Mouse (Mus musculus) CD4-positive, CD25-positive, alpha-beta regulatory T cell, adult 2 months (primary cell): ENCODE measurements around the gene Fam117a.
A peak's percentile ranks its signal among the peaks of the same experiment; 100 is the strongest.

Source experiments
- DNase-seq: peaks from one replicate; pipeline ENCODE4 v3.0.0-alpha.2; 2012; ENCODE audit warnings: low read depth, low spot score

The Fam117a gene

DNA sequence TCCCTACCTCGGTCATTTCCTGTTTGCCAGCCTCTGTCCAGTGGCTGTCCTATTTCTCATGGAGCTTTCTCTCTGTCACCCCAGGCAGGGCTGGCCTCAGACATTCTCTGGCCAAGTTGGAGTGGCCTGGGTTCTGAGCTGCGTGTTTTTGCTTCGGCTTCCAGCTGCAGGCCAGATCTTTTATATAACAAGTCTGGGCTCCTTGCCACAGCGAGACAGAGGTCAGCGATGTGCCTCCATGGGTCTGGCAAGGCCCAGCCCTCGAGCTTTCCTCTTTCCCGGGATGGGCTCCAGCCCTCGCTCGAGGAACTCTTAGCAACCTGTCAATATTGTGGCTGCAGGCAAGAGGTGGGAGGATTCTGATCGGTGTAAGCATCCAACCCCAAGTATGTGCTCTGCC, 28.8 kb downstream of the Fam117a start:
- no peak for DNase-seq

DNA sequence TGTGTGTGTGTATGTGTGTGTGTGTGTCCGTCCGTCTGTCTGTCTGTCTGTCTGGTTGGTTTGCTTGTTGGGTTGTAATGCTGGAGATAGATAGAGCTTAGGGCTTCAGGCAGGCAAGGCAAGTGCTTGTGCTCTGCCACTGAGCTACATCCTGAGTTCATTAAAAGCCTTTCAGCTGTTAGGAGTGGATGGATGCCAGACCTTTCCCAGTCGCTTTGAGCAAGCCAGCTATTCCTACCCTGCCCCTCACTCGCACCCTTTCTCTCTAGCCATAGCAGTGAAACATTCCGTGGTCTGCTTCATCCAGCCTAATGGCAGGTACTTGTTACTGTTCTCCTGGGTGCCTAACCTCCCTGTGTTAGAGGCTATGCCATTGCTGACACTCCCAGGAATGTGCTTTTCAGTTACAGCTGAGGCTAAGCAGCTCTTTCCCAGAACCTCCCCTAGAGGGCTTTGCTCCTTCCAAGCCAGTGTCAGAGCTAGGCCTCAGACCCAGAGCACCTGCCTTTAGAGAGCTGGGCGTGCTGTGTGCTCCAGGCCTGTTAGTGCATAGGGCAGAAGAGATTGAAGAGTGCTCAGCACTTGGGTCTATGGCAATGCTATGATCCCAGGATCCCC, 29.6 kb downstream of the Fam117a start:
- no peak for DNase-seq

DNA sequence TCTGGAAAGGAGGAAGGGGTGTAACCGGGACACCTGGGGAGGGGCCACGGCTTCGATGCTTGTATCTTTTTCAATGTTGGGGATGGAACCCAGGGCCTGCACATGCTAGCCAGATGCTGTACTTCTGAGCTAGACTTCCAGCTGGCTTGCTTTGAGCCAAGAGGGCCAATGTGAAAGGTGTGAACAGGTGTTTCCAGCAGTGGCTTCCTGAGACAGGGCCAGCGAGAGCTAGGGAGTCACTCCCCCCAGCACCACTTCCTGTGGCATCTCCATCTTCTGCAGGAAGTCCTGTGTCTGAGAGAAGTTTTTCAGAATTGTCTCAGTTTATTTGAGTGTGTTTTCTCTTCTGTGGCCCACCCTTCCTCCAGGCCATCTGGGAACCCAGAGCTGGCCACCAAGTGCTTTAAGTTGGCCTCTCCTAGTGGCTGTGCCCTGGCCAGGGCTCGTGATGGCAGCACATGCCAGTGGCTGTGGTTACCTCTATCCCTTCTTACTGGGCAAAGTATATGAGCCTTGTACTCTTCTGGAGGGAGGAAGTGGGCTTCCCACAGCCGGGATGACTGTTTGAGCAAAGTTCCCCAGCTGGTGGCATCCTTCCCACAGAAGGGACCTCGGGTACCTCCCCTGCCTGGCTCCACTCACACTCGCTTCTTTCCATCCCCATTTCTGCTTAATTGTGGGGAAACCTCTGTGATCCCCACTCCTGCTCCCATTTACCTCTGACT, 30.4 kb downstream of the Fam117a start:
- peak; percentile 74 for DNase-seq

DNA sequence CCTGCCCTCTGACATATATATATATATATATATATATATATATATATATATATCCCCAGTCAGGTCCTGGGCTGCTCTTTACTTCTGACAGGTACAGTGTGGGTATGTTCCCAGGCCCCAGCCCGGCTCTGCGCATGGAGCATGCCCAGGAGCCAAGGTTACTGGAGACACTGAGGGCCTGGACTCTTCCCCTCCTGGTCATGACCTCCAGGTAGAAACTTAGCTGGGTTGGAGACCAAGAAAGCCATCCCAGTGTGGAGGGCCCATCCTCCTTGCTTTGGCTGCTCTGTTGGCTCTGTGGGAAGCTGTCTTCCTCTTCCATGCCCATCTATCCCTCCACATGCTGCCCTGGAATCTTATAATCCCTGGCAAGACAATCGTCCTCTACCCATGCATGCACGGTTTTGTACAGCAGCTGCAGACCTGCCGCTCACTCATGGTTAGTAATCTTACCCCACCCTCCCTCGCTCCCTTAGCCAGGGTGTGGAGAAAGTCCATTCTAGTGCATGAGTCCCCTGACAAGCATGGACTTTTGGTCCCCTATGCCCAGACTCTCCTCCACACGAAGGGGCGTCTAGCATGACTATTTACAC, 31.5 kb downstream of the Fam117a start:
- no peak for DNase-seq

DNA sequence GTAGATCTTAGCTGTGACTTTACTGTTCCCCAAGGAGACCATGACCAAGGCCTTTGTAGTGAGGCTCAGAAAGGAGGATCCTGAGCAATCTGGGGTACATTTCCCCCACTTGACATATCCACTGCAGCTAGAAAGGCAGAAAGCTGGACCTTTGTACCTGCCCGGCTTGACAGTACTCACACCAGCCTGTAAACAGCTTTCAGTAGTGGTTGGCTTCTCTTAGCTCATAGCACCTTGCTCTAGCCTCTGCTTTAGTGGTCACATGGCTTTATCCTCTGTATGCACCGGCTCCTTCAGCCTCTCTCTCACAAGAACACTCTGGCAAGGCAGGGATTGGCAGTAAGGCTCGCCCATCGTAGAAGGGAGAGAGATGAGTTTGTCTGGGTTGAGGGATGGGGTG, 32.1 kb downstream of the Fam117a start:
- no peak for DNase-seq

DNA sequence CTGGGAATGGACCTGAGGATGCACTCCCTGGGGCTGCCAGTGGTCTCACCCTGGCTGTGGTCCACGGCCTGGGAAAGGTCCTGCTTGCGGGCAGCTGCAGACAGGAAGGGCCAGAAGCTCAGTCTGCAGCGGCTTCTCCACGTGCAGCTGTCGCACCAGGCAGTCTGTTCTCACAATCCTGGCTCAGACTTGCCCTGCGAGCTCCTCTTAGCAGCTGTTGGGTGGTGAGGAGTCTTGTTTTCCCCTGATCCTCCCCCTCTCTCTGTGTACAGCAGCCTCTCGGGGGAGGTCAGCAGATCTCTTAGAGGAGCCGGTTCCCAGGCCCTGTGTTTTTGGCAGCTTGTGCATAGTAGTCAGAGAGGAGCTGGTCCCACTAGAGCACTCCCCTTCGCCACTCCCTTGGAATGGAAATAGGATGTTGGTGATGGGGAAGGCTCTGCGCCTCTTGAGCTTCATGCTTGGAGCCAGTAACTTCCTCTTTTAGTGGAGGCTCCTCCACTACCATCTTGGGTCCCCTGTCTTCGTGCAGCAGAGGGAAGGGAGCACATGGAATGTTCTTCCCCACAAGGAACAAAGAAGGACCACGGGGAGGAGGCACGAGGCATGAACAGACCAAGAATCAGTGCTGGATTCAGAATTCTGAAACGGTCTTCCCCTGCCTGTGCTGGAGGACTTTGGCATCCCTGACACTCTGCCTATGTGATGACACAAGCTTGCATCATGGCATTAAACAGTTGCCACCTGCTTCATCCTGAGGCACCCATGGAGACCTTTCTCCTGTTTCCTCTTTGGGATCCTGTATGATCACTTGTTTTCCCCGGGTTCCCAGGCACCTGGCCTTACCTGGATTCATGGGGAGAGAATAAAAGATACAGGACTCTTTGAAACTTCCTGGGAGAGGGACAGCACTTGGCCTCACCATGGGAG, 33.4 kb downstream of the Fam117a start:
- DNase-seq = no peak

DNA sequence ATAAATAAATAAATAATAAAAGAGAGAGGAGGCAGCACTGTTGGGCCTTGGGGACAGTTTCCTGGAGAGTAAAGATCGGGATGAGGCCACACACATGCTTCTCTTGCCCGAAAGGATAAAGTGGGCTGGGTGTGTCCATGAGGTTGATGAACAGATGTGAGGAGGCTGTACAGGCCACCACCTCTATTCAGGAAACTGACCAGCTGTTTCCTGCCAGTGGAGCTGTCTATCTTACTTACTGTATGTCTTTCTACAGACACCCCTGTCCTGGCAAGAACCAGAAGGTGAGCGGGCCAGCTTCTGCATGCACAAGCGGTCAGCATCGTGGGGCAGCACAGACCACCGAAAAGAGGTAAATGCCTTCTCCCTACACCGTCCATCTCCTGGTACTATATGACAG, 34.4 kb downstream of the Fam117a start:
- no peak for DNase-seq

DNA sequence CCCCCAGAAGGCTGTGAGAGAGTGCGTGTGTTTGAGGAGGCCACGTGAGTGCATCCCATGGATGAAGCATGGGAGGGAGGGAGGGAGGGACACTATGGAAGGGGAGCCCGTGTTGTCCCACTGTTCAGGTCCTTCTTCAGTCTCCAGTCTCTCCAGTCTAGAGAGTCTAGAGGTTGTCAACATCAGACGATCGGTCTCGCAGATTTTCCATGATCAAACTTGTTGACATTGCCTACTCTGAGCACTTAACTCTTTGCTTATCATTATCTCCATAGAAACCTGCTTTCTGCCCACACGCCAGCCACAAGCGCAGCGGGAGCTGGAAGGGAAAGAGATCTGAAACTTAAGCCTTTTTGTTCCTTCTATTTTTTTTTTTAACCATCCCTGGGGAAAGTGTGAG, 42.1 kb downstream of the Fam117a start:
- peak; percentile 52 for DNase-seq

DNA sequence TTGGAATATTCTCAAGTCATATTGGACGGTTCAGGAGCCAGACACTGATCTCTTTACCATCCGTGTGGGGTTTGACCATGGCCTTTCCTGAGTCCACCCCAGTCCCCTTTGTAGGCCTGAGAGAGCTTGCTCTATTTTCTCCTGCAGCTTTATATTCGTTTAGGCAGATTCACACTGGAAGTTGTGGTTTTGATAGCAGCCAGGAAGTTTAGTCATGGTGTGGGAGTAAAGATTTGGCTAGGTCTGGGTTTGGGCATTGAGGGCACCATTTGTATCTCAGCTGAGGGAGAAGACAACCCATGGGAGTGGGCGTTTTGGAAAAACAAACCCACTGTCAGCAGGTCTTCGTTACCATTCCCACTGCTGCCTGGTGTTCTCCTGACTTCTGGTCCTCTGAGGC, 42.7 kb downstream of the Fam117a start:
- no peak for DNase-seq

DNA sequence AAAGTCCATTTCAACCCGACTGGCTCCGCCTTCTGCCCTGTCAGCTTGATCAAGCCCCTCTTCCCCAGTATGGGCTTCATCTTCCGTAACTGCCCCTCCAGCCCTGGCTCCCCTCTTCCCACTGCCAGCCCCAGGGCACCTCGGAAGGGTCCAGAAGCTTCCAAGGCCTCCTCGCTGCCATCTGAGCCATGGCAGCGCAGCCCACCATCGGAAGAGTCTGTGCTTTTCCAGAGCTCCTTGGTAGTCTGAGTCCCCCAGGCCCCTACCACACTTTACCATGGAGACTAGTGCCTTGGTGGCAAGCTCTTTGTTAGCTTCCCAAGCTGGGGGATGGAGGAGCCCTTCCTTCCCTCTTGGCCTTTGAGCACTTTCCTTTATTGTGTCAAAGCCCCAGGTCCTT, 43.9 kb downstream of the Fam117a start:
- DNase-seq = no peak

DNA sequence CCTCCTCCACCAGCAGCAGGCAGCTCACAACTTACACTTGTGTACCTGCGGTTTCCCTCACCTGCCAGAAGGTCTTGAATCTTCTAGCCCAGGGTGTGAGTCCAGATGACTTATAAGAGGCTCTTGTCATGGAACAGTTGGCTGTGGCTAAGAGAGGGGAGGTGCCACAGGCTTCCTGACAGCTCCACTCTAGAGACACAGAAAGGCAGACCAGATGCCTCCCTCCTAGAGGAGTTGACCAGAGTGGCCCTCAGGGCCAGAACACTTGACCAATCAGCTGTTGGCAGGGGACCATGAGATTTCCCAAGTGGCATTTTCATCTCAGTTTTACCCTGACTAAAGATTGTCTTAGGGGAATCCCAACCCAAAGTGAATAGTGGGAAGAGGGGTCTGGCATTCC, 44.3 kb downstream of the Fam117a start:
- no peak for DNase-seq

DNA sequence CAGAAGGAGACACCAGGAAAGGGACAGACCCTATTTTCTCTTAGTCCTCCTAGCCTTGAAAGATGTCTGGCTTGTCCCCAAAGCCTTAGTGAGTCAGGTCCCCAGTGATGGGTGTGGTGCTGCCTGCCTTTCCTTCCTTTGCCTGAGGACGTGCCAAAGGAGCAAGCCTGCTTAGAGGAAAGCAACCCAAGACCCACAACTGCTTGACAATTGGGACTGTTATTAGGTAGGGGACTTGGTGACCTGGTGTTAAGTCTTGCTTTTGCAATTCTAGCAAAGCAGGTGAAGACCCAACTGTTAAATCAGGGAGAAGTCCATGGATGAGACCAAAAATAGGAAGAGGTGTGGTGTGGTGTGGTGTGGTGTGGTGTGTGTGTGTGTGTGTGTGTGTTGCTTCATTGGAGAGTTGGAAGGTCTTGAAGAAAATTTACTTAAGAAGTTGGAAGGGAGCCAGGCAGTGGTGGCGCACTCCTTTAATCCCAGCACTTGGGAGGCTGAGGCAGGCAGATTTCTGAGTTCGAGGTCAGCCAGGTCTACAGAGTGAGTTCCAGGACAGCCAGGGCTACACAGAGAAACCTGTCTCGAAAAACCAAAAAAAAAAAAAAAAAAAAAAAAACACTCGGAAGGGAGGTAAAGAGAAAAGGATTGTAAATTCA, 46.6 kb downstream of the Fam117a start:
- DNase-seq = no peak

DNA sequence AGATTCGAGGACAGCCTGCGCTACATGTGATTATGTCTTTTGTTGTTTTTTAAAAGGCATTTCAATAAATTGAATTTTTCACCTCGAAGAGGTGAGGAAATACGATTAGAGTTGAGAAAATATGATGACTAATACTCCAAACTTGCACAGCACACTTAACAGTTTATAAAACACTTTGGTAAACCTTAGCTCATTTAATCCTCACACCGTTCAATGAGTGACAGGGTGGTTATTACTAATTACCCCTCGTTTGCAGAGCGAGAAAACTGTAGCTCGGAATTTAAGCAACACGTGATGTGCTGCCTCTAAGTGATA, 47.1 kb downstream of the Fam117a start:
- DNase-seq = no peak

DNA sequence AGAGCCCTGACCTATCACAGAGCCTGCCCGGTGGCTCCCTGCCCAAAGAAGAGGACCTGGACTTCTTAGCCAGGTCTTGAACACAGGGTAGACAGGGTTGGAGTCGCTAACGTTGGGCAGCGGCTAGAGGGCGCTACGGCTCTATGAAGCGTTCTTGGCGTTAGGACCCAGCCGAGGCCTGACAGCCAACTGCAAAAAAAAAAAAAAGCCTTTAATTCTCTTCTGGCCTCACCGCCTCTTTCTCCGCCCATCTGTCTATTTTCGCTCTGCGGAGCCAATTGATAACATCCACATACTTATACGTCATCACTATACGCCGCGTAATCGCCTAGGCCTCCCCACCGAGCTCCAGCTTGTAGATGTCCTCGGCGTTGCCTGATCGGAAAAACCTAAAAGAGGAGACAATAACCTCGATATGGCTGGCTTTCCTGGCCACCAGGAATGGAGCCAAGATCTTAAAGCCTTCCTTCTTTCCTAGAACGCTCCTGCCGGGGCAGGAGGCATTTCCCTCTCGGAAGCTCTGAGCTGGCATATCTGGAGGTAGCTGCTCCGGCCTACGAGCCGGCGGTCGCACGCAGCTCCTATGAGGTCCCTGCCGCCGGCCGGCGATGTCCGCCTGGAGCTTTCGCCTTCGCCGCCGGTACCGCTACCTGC, 47.6 kb downstream of the Fam117a start, which contains the start of gene Slc35b1:
TSS of gene Slc35b1 (plus strand) at position 374 of the 654 bp plus-strand sequence.
- peak; percentile 98 for DNase-seq

DNA sequence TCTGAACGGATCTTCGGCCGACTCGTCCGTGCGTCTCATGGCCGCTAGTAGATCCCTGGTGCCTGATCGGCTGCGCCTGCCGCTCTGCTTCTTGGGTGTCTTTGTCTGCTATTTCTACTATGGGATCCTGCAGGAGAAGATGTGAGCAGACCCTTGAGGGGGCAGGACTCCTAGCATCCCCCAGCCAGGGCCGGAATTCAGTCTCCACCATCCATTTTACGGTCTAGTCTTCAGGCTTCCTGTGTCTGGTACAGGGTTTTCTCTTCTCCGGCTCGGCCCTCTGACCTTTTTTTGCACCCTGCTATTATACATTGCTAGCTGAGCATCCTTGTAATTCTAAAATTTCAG, 48.1 kb downstream of the Fam117a start:
- no peak for DNase-seq

DNA sequence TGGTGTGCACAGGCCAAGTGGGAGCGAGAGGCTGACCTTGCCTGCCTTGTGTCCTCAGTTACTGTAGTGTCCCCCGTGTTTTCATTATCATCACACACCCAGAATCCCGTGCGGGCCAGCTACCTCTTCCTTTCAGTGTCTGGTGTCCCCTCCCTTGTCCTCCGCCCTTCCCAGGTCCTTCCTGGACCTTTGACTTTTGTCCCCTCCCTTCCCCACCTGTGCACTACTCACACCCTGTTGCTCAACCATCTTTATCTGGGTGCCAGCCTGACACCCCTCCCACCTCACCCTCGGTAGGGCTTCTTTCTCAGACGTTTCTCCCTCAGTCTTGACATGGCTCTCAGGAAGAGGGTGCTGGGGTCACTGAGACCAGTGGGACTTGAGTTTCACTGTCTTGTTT, 50.5 kb downstream of the Fam117a start:
- DNase-seq = no peak

DNA sequence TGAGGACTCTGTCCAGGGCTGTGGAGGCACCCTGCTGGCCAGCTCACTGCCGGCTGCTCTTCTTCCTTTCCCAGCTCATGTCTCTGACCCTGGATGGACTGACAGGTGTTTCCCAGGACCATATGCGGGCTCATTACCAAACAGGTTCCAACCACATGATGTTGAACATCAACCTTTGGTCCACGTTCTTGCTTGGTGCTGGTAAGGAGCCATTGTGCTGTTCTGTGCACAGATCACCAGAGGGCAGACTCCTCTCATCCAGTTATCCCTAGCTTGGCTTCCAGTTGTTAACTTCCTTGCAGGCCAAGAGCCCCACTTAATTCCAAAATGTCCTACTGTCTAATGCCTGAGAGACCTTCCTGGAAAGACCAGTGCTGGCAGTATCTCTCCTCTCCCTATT, 52.2 kb downstream of the Fam117a start:
- DNase-seq = no peak

DNA sequence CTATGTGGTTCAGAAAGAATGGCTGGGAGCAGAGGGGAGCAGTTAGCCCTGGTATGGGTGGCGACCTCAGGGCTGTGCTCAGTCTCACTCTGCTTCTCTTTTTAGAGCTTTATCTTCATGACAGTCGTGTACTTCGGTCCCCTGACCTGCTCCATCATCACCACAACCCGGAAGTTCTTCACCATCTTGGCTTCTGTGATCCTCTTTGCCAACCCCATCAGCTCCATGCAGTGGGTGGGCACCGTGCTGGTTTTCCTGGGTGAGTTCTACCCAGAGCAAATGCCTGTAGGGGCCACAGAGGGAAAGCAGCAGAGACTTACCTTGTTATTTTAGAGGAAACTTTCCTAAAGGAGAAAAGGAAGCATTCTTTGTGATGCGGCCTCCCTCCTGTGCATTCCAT, 53.6 kb downstream of the Fam117a start:
- no peak for DNase-seq

DNA sequence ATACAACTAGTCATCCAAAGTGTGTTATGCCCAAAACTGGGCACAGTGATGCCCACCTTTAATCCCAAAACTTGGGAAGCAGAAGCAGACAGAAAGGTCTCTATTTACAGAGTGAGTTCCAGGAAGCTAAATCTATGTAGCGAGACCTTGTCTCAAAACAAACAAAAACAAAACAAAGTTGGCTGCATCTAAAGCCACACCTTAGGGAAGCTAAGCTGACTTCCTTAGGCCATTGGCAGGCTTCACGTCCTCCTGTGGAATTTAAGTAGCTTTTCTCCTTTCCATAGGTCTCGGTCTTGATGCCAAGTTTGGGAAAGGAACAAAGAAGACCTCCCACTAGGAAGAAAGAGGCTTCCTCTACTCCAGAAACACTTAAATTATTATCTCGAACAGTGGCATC, 54.4 kb downstream of the Fam117a start:
- no peak for DNase-seq

DNA sequence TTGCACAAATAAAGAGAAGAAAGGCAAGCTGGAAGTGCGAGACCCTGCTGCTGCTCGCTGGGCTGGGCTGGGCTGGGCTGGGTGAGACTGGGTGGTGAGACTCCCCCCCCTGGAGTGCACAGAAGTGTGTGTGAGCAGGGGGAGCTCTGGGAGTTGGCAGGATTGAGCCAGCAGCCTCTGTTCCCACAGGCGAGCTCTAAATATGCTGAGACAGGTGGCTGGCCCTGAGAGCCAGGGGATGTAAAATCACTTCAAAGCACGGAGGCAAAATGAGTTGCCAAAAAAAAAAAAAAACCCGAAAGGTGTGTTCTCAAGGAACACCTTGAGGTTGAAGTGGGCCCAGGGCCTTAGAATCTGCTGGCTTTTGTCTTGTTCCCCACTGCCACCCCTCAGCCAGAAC, 54.9 kb downstream of the Fam117a start:
- DNase-seq = no peak

DNA sequence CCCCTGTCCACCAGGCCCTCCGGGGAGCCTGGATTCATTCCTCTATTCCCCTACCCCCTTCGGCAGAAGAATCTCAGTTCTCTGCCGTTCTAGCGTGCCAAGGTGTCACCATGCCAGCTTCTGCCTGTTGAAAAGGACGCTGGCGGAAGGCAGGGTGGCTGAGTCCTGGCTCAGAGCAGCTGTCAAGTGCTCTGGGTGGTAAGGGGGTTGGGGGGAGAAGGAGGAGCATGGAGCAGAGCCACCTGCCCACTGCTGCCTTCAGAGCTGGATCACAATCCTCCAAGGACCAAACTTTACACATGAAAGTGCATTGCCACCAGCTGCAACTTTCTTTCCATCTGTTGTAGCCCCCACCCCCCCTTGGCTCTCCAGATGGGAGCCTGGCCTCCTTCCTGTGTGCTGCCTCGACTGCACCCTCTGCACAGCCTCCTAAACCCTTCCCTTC, 55.4 kb downstream of the Fam117a start:
- no peak for DNase-seq
